Mouse (Mus musculus): ENCODE data around the gene Rps11. TPM values are rescaled to one million over a fixed set of nuclear protein-coding genes. Genes with fewer than 3 reads are reported as not detected.

Rps11 gene
- total RNA-seq, 2 experiments from 2014 or later: 189 to 694 TPM

Other genes starting within 250 kb of the Rps11 start
Only the 30 nearest of the 33 such genes appear.
- 2.5 and 6.5 TPM in 2 replicates for gene Fuz, start 228.4 kb downstream of the Rps11 start, total RNA-seq (2015; ENCODE audit: low replicate concordance)
- gene Fuz, start 228.4 kb downstream of the Rps11 start, total RNA-seq (2017; ENCODE audit: low replicate concordance): 4.5 and 6.7 TPM in 2 replicates
- 93.0 and 93.9 TPM in 2 replicates for gene Ap2a1, start 194.9 kb downstream of the Rps11 start, total RNA-seq (2015; ENCODE audit: low replicate concordance)
- 46.2 and 74.2 TPM in 2 replicates for gene Ap2a1, start 194.9 kb downstream of the Rps11 start, total RNA-seq (2017; ENCODE audit: low replicate concordance)
- not detected in 2 replicates for gene Tsks, start 181.2 kb downstream of the Rps11 start, total RNA-seq (2015; ENCODE audit: low replicate concordance)
- not detected in 2 replicates for gene Tsks, start 181.2 kb downstream of the Rps11 start, total RNA-seq (2017; ENCODE audit: low replicate concordance)
- gene Cpt1c, start 149.6 kb downstream of the Rps11 start, total RNA-seq (2015; ENCODE audit: low replicate concordance): 1.1 TPM in 1 of 2 replicates, not detected in the other
- gene Cpt1c, start 149.6 kb downstream of the Rps11 start, total RNA-seq (2017; ENCODE audit: low replicate concordance): 1.7 TPM in 1 of 2 replicates, not detected in the other
- gene Prmt1, start 137.9 kb downstream of the Rps11 start, total RNA-seq (2015; ENCODE audit: low replicate concordance): 17.3 and 28.9 TPM in 2 replicates
- gene Prmt1, start 137.9 kb downstream of the Rps11 start, total RNA-seq (2017; ENCODE audit: low replicate concordance): 2.3 and 25.4 TPM in 2 replicates
- gene Irf3, start 126.8 kb downstream of the Rps11 start, total RNA-seq (2015; ENCODE audit: low replicate concordance): 50.7 and 80.7 TPM in 2 replicates
- gene Irf3, start 126.8 kb downstream of the Rps11 start, total RNA-seq (2017; ENCODE audit: low replicate concordance): 44.2 and 62.0 TPM in 2 replicates
- 6.3 and 10.1 TPM in 2 replicates for gene Bcl2l12, start 125.7 kb downstream of the Rps11 start, total RNA-seq (2015; ENCODE audit: low replicate concordance)
- 3.6 and 8.7 TPM in 2 replicates for gene Bcl2l12, start 125.7 kb downstream of the Rps11 start, total RNA-seq (2017; ENCODE audit: low replicate concordance)
- gene Scaf1, start 108.1 kb downstream of the Rps11 start, total RNA-seq (2015; ENCODE audit: low replicate concordance): 20.9 and 30.2 TPM in 2 replicates
- 15.8 and 31.6 TPM in 2 replicates for gene Scaf1, start 108.1 kb downstream of the Rps11 start, total RNA-seq (2017; ENCODE audit: low replicate concordance)
- 15.9 and 24.1 TPM in 2 replicates for gene Rras, start 106.5 kb downstream of the Rps11 start, total RNA-seq (2015; ENCODE audit: low replicate concordance)
- gene Rras, start 106.5 kb downstream of the Rps11 start, total RNA-seq (2017; ENCODE audit: low replicate concordance): 0.90 TPM in 1 of 2 replicates, not detected in the other
- 3.6 and 6.7 TPM in 2 replicates for gene Prr12, start 71.6 kb downstream of the Rps11 start, total RNA-seq (2015; ENCODE audit: low replicate concordance)
- gene Prr12, start 71.6 kb downstream of the Rps11 start, total RNA-seq (2017; ENCODE audit: low replicate concordance): 0.13 and 0.23 TPM in 2 replicates
- 24.5 and 30.6 TPM in 2 replicates for gene Nosip, start 62.0 kb downstream of the Rps11 start, total RNA-seq (2015; ENCODE audit: low replicate concordance)
- gene Nosip, start 62.0 kb downstream of the Rps11 start, total RNA-seq (2017; ENCODE audit: low replicate concordance): 32.7 and 54.0 TPM in 2 replicates
- 2.9 and 8.8 TPM in 2 replicates for gene Prrg2, start 61.8 kb downstream of the Rps11 start, total RNA-seq (2015; ENCODE audit: low replicate concordance)
- 0.91 and 6.8 TPM in 2 replicates for gene Prrg2, start 61.8 kb downstream of the Rps11 start, total RNA-seq (2017; ENCODE audit: low replicate concordance)
- gene Rcn3, start 32.2 kb downstream of the Rps11 start, total RNA-seq (2015; ENCODE audit: low replicate concordance): 1.1 and 8.8 TPM in 2 replicates
- gene Rcn3, start 32.2 kb downstream of the Rps11 start, total RNA-seq (2017; ENCODE audit: low replicate concordance): 1.9 and 4.0 TPM in 2 replicates
- gene Fcgrt, start 20.6 kb downstream of the Rps11 start, total RNA-seq (2015; ENCODE audit: low replicate concordance): 10.5 TPM in 2 replicates
- 8.3 and 9.7 TPM in 2 replicates for gene Fcgrt, start 20.6 kb downstream of the Rps11 start, total RNA-seq (2017; ENCODE audit: low replicate concordance)
- 918 and 1,040 TPM in 2 replicates for gene Rpl13a, start 4.3 kb upstream of the Rps11 start, total RNA-seq (2015; ENCODE audit: low replicate concordance)
- gene Rpl13a, start 4.3 kb upstream of the Rps11 start, total RNA-seq (2017; ENCODE audit: low replicate concordance): 765 and 800 TPM in 2 replicates
- gene Gm45713, start 11.8 kb upstream of the Rps11 start, total RNA-seq (2015; ENCODE audit: low replicate concordance): not detected in 2 replicates
- gene Gm45713, start 11.8 kb upstream of the Rps11 start, total RNA-seq (2017; ENCODE audit: low replicate concordance): 0.98 and 2.3 TPM in 2 replicates
- 3.6 and 17.2 TPM in 2 replicates for gene Flt3l, start 12.0 kb upstream of the Rps11 start, total RNA-seq (2015; ENCODE audit: low replicate concordance)
- 0.23 and 4.5 TPM in 2 replicates for gene Flt3l, start 12.0 kb upstream of the Rps11 start, total RNA-seq (2017; ENCODE audit: low replicate concordance)
- 58.7 and 96.4 TPM in 2 replicates for gene Pih1d1, start 29.9 kb upstream of the Rps11 start, total RNA-seq (2015; ENCODE audit: low replicate concordance)
- 6.8 and 8.7 TPM in 2 replicates for gene Pih1d1, start 29.9 kb upstream of the Rps11 start, total RNA-seq (2017; ENCODE audit: low replicate concordance)
- gene Aldh16a1, start 30.1 kb upstream of the Rps11 start, total RNA-seq (2015; ENCODE audit: low replicate concordance): 24.5 and 29.3 TPM in 2 replicates
- gene Aldh16a1, start 30.1 kb upstream of the Rps11 start, total RNA-seq (2017; ENCODE audit: low replicate concordance): 12.4 and 14.1 TPM in 2 replicates
- gene Slc17a7, start 39.5 kb upstream of the Rps11 start, total RNA-seq (2015; ENCODE audit: low replicate concordance): not detected in 2 replicates
- gene Slc17a7, start 39.5 kb upstream of the Rps11 start, total RNA-seq (2017; ENCODE audit: low replicate concordance): not detected in 2 replicates
- gene Gfy, start 55.1 kb upstream of the Rps11 start, total RNA-seq (2015; ENCODE audit: low replicate concordance): not detected in 2 replicates
- gene Gfy, start 55.1 kb upstream of the Rps11 start, total RNA-seq (2017; ENCODE audit: low replicate concordance): not detected in 2 replicates
- not detected in 2 replicates for gene Pth2, start 56.6 kb upstream of the Rps11 start, total RNA-seq (2015; ENCODE audit: low replicate concordance)
- gene Pth2, start 56.6 kb upstream of the Rps11 start, total RNA-seq (2017; ENCODE audit: low replicate concordance): not detected in 2 replicates
- not detected in 2 replicates for gene Ccdc155, start 80.5 kb upstream of the Rps11 start, total RNA-seq (2015; ENCODE audit: low replicate concordance)
- not detected in 2 replicates for gene Ccdc155, start 80.5 kb upstream of the Rps11 start, total RNA-seq (2017; ENCODE audit: low replicate concordance)
- 6.3 and 8.6 TPM in 2 replicates for gene Dkkl1, start 87.7 kb upstream of the Rps11 start, total RNA-seq (2015; ENCODE audit: low replicate concordance)
- 0.77 TPM in 1 of 2 replicates, not detected in the other for gene Dkkl1, start 87.7 kb upstream of the Rps11 start, total RNA-seq (2017; ENCODE audit: low replicate concordance)
- not detected in 2 replicates for gene Tead2, start 91.3 kb upstream of the Rps11 start, total RNA-seq (2015; ENCODE audit: low replicate concordance)
- not detected in 2 replicates for gene Tead2, start 91.3 kb upstream of the Rps11 start, total RNA-seq (2017; ENCODE audit: low replicate concordance)
- gene Cd37, start 114.7 kb upstream of the Rps11 start, total RNA-seq (2015; ENCODE audit: low replicate concordance): 82.2 and 86.1 TPM in 2 replicates
- gene Cd37, start 114.7 kb upstream of the Rps11 start, total RNA-seq (2017; ENCODE audit: low replicate concordance): 21.1 and 54.8 TPM in 2 replicates
- not detected in 2 replicates for gene Slc6a16, start 116.6 kb upstream of the Rps11 start, total RNA-seq (2015; ENCODE audit: low replicate concordance)
- not detected in 2 replicates for gene Slc6a16, start 116.6 kb upstream of the Rps11 start, total RNA-seq (2017; ENCODE audit: low replicate concordance)
- not detected in 2 replicates for gene Slc6a21, start 153.1 kb upstream of the Rps11 start, total RNA-seq (2015; ENCODE audit: low replicate concordance)
- not detected in 2 replicates for gene Slc6a21, start 153.1 kb upstream of the Rps11 start, total RNA-seq (2017; ENCODE audit: low replicate concordance)
- not detected in 2 replicates for gene Trpm4, start 209.3 kb upstream of the Rps11 start, total RNA-seq (2015; ENCODE audit: low replicate concordance)
- gene Trpm4, start 209.3 kb upstream of the Rps11 start, total RNA-seq (2017; ENCODE audit: low replicate concordance): not detected in 2 replicates
- not detected in 2 replicates for gene Hrc, start 210.9 kb upstream of the Rps11 start, total RNA-seq (2015; ENCODE audit: low replicate concordance)
- gene Hrc, start 210.9 kb upstream of the Rps11 start, total RNA-seq (2017; ENCODE audit: low replicate concordance): not detected in 2 replicates